Mouse (Mus musculus): ENCODE results near the gene Slc4a4.
A peak's percentile ranks its signal among the peaks of the same experiment; 100 is the strongest.

The Slc4a4 gene

DNA sequence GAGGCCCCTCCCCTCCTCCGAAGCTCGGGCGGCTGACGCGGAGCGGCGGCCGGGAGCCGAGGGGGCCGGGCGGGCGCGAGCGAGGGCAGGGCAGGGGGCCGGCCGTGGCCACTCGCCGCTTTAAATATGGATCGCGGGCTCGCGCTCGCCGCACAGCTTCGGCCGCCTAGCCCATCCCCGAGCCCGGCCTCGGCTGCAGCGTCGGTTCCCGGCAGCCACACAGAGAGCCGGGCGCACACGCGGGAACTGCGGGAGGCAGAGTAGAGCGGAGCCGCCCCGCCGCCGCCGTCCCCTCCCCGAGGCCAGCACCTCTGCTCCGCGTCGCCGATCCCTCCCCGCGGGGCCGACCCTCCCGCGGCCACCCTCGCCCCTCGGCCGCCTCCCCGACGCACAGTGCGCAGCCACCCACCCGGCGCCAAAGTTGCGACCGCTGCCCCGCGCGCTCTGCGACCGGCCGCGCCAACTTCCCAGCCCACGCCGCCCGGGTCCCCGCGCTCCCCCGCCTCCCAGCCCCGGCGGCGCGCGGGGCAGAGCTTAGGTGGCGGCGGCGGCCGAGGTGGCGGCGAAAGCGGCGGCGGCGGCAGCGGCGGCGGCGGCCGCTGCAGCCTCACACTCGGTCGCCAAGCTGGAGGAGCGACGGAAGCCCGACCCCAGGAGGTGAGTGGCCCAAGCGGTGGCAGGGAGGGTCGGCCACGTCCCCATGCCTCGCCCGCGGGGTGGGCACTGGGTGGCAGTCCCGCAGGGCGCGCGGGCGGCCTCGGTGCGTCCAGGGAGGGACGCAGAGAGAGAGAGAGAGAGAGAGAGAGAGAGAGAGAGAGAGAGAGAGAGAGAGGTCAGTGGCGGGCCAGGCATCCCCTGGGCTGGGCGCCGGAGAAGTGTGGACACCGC, at the start of gene Slc4a4:
Gene Slc4a4 (plus strand): TSS at position 151 of the 888 bp plus-strand sequence.
- DNase-seq (ENCODE audit: low spot score): peak; percentile 41

- no peak for DNase-seq (ENCODE audit: low spot score)
Measured at GRCm38 (mm10) chr5:88840080-88840798, 46.4 kb upstream of the Slc4a4 start.

GRCm38 (mm10) chr5:88857311-88857710, 29.3 kb upstream of the Slc4a4 start:
- DNase-seq (ENCODE audit: low spot score): no peak

DNA sequence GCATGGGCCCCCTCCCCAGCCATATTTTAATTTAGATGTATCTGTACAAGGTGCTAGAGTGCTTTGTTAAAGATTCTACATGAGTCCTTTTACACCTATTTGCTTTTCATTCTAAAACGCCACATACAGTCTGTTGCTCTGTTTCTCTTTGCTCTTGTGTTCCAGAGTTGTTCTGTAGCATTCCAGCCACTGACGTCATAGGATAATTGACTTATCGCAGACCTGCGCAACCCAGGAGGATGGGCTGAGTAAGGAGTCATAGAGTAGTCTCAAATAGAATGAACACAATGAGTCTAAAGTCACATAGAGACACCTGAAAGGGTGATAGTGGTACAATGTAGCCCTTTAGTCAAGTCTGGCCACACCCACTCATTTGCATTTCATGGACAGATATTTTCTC, 28.8 kb upstream of the Slc4a4 start:
- no peak for DNase-seq (ENCODE audit: low spot score)

DNA sequence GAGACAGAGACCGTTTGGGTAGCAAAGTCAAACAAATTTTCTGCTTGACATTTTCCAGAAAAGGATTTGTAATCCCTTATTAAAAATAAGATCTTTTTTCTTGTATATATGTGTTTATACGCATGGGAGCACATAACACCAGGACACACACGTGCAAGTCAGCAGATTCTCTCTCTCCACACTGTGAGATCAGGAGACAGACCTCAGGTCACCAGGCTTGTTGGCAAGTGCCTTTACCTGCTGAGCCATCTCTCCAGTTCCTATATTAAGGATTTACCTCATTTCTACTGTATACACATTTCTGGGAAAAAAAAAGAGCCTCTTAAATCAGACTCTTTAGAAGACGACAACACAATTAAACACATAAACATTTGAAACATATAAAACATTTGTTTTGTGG, 28.4 kb upstream of the Slc4a4 start:
- DNase-seq (ENCODE audit: low spot score): no peak

DNA sequence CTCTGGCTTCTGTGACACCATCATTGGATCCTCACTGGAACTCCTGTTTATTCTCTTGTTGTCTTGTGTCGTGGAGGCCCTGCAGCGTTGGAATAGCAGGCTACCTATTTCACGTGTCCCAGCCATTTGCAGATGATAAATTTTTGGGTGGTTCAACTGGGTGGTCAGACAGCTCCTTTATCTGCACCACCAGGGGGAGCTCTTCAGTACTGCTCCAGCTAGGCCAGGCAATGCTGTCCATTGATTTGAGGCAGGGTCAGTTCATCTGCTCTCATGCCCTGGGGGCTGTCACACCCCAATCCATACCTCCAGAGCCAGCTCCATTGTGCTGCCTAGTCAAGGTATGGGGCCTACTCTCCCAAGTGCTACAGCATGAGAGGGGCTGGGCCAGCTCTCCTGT, 24.5 kb upstream of the Slc4a4 start:
- DNase-seq (ENCODE audit: low spot score): no peak

DNA sequence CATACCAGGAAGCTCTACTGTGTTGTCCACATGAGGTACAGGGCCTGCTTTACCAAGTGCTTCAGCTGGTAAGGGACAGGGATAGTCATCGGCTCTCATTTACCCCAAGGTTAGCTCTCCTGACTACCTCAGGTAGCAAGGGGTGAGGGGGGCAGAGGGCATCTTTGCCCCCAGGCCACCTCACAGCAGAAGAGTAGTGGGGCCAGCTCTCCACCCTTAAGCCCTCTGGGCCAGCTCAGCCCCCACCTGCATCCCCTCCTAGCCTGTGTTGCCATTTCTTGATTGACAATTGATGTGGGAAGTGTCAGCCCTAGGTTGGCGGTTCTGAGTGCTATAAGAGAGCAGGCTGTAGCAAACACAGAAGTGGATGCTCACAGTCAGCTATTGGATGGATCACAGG, 23.8 kb upstream of the Slc4a4 start:
- no peak for DNase-seq (ENCODE audit: low spot score)

DNA sequence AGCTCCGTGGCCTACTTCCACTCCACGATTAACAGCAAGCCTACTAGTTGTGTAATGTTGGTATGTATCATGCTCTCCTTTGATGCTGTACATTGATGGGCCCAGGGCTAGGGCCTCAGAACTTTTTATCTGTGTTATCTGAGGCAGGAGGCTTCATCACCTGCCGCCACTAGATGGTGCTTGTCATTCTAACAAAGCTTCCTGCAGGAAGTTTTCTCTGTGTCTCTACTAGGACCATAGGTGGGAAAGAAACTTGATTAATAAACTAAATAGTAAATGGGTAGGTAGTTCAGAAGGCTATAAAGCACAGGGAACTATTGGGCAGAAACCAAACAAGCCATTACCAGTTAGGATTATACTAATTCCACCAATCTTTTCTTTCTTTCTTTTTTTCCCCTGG, 2.5 kb upstream of the Slc4a4 start:
- DNase-seq (ENCODE audit: low spot score): no peak

DNA sequence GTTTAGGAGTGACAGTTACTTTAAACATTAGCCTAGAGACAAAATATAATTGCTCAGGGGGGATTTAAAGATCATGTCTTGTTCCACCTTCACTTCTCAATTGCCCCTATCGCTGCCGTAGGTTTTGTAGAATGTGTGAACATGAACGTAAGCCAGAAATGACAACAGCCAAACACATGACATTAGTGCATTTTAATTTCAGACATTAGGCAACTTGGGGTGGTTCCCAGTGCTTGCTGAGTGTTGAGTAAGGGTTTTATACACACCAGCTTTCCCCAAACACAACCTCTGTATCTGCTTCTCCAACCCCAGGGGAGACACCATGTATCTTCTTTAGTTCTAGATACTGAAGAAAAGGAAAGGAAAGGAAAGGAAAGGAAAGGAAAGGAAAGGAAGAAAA, 1.1 kb upstream of the Slc4a4 start:
- no peak for DNase-seq (ENCODE audit: low spot score)

DNA sequence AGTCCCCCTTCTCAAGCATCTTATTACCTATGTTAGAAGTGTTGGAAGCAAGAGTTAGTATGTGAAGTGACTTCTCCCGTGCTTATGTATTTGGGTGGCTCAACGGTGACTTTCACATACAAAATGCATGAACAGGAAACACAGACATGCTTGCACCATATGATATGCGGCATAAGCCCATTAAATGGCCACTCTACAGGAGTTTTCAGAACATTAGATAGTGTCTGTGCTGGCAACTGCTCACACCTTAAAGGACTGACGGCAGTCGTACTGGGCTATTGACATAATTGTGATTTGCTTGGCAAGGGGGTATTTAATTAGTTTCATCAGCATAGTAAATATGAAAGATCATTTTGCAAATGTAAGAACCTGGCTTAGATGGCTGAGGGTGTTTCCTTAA, 674 bp upstream of the Slc4a4 start:
- DNase-seq (ENCODE audit: low spot score): no peak

DNA sequence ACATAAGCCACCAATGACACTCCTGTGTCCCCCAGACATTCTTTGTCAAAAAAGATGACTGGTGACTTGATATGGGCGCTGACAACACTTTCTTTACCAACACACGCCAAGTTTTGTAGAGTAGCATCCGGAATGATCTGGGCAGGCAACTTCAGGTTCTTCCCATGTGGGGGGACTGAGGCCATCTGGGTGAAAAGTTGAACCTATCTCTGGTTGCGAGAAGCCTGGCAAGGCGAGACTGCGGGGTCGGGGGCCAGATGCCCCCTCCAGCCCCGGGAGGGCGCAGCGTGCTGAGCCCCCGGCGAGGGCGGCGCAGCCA, 310 bp upstream of the Slc4a4 start:
- no peak for DNase-seq (ENCODE audit: low spot score)

DNA sequence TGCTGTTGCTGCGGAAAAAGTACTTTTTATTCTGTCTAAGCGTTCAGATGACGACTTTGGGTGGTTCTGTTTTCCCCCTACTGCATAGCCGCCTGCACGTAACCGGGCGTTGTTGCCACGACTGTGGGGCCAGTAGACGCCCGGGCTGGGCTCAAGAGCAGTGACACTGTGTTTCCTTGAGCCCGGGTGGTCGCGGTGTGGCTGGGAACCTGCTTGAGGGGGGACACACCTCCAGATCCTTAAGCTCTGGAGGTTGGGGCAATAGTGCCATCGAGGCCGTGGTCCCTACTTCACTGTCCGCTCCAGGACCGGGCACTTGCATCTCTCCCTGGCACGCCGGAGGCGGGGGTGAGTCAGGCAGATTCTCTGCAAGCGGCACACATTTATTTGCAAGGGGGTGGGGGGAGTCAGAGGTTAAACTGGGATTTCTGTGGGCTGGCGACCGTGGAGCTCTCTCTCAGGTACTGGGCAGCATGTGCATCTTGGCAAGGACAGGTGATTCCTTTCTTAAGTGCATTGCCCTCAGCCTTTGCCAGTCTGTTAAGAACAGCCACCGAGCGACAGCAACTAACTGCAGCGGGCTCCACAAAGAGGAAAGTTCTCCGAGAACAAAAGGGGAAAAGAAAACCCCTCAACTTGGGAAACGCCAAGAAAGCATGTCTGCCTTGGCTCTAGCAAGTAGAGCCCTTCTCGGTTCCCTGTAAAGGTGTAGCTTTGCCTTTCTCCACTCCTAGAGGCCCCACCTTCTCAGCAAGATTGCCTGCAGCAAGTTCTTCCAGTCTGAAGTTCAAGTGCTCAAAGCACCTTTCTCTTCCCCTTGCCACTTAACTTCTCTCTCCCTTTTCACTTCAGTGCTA, 1.2 kb downstream of the Slc4a4 start:
- peak; percentile 21 for DNase-seq (ENCODE audit: low spot score)

DNA sequence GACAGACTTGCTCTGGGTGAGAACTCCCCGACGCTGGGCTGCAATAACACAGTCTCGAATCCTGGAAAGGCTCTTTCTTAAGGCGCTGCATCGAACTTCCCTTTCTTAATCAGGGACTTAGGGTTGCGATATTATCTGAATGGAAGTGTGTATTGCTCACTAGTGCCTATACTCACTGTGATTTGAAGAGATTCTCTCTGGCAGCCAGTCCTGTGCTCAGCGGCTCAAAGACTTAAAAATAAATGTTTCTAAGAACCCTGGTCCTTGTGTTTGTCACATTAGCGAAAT, 1.7 kb downstream of the Slc4a4 start:
- DNase-seq (ENCODE audit: low spot score): no peak

- DNase-seq (ENCODE audit: low spot score): no peak
Measured at GRCm38 (mm10) chr5:88889326-88889725, 2.7 kb downstream of the Slc4a4 start.

DNA sequence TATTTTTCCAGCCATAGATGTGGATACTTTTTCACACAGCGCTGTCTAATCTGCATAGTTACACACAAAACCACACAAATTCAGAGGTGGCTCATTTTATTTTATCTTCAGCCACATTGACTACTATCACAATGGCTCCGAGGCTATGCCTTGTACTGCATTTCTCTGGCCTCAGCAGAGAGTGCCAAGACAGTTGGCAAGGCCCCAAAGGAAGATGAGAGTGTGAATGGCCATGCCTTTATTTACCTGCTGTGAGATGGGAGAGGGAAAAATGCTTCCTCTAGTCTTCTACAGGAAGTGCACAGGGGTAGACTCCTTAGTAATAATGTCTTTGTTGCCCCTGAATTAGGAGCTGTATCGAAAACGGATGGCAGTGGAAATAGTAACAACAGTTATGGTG, 3.5 kb downstream of the Slc4a4 start:
- DNase-seq (ENCODE audit: low spot score): no peak

DNA sequence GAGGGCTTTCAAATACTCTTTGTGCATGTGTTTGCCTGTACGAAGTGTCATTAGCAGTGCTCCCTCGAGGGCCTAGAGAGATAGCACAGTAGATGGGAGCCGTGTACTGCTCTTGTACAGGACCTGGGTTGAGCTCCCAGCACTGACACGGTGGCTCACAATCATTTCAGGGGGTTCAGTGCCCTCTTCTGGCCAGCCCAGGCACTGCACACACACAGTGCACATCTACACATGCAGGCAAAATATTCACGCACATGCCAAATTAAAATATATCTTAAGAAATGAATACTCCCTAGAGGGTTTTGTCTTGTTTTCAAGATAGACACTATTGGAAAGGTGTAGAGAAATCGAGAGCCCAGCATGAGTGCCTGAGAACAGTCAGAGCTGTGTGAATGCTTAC, 10.0 kb downstream of the Slc4a4 start:
- no peak for DNase-seq (ENCODE audit: low spot score)

DNA sequence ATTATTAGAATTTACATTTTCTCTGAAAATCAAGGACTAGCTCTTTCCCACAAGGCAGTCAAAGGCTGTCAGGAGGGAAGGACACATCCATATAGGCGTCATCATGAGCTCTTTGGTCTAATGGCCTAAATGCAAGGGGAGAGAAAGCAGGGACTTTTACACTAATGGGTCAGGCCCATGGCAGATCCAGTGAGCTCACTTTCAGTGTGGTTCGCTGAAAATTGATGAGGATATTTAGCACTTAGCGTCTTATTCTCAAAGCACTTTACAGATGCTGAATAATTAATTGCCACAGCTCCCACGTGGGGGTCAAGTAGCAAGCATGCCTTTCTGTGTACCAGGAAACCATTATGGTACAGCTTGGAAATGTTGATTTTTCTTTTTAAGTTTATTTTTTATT, 16.5 kb downstream of the Slc4a4 start:
- DNase-seq (ENCODE audit: low spot score): no peak

DNA sequence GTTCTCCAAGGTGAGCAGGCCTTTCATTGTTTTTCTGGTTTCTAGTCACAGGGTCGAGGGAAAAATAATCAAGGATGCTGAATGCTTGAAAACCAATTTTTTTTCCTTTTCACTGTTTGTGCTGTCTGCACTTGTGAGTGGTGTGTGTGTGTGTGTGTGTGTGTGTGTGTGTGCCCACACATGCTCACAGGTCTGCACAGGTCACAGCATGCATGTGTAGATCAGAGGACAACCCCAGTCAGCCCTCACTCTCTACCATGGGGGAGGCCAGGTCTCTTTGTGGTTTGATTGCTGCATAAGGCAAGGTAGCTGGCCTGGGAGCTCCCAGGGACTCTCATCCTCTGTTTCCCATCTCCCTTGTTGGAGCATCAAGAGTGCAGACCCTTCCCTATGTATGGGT, 16.9 kb downstream of the Slc4a4 start:
- no peak for DNase-seq (ENCODE audit: low spot score)

- DNase-seq (ENCODE audit: low spot score): no peak
Measured at GRCm38 (mm10) chr5:88904841-88905240, 18.2 kb downstream of the Slc4a4 start.

- no peak for DNase-seq (ENCODE audit: low spot score)
Measured at GRCm38 (mm10) chr5:88907615-88908014, 21.0 kb downstream of the Slc4a4 start.

DNA sequence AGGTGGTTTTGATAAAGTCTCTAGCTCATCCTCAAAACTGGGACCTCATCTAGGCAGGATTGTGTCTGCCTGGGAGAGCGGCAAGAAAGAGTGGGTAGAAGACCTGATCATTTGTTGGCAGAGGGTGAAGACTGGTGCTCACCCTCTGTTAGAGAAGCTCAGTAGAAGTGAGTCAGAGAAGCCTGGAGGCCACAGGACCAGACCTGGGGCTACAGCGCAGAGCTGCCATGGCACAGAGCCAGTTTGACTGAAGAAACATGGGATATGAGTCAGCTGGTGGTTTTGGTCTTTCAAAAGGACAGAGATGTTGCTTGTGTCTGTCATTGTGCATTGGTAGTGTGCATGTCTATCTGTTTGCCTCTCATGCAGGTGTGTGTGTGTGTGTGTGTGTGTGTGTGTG, 26.0 kb downstream of the Slc4a4 start:
- DNase-seq (ENCODE audit: low spot score): no peak

- DNase-seq (ENCODE audit: low spot score): no peak
Measured at GRCm38 (mm10) chr5:88915082-88915481, 28.5 kb downstream of the Slc4a4 start.

GRCm38 (mm10) chr5:88916501-88916971, 29.9 kb downstream of the Slc4a4 start:
- DNase-seq (ENCODE audit: low spot score): no peak

Measured in ovary, postnatal 10 days (tissue).